ENCODE assay signal across 20 mouse cellular contexts in genomic region chr3:105655031-105655585, GRCm38 (mm10). TPM values are rescaled to one million over a fixed set of nuclear protein-coding genes. Genes with fewer than 3 reads are reported as not detected.
DNase-seq lines count a peak whose midpoint lies in the region; ATAC-seq and TF ChIP-seq lines count a peak whose summit lies in the region.
"Had no signal": no experiment of that assay in that cellular context is flagged by ENCODE, and none has a peak within 500 bp of the region (broad histone marks: within the 10 kb centered on the region; RNA-seq: fewer than 3 reads in every experiment).

No protein-coding gene starts in this region.

- H3K4me2 ChIP-seq in heart, embryonic 12.5 days: no peak overlapping the region
- no peak overlapping the region for H3K4me2 ChIP-seq in stomach, postnatal 0 days (replicated peaks; ENCODE audit: low read depth)
- no peak overlapping the region for H3K4me2 ChIP-seq in forebrain, embryonic 15.5 days (replicated peaks)
- H3K4me2 ChIP-seq: embryonic facial prominence, embryonic 15.5 days; hindbrain, embryonic 15.5 days had no signal

- no peaks in the 10 kb centered on the region for H3K27me3 ChIP-seq in heart, adult 2 months (ENCODE audit: control insufficient read depth, insufficient read depth, low read length)
- no peaks in the 10 kb centered on the region for H3K27me3 ChIP-seq in heart, embryonic 12.5 days (replicated peaks)
- H3K27me3 ChIP-seq in heart, embryonic 10.5 days (ENCODE audit: insufficient read depth, poor library complexity, severe bottlenecking): 0 out of 2 replicates have a peak, but pooled peaks cover 2% of the 10 kb centered on the region
- no peaks in the 10 kb centered on the region for H3K27me3 ChIP-seq in stomach, postnatal 0 days (ENCODE audit: control insufficient read depth, insufficient read depth, low read length)
- no peaks in the 10 kb centered on the region for H3K27me3 ChIP-seq in forebrain, embryonic 15.5 days
- H3K27me3 ChIP-seq: embryonic facial prominence, embryonic 15.5 days; hindbrain, embryonic 15.5 days had no signal

- no peak overlapping the region for H3K27ac ChIP-seq in heart, adult 2 months
- no peak overlapping the region for H3K27ac ChIP-seq in heart, embryonic 12.5 days (ENCODE audit: poor library complexity, severe bottlenecking)
- no peak overlapping the region for H3K27ac ChIP-seq in heart, embryonic 10.5 days
- H3K27ac ChIP-seq in stomach, postnatal 0 days (replicated peaks): no peak overlapping the region
- no peak overlapping the region for H3K27ac ChIP-seq in forebrain, embryonic 15.5 days (replicated peaks)
- H3K27ac ChIP-seq: embryonic facial prominence, embryonic 15.5 days; forebrain, embryonic 10.5 days; hindbrain, embryonic 15.5 days had no signal

- H3K36me3 ChIP-seq in heart, adult 2 months (ENCODE audit: control insufficient read depth, insufficient read depth, low read length): no peaks in the 10 kb centered on the region
- H3K36me3 ChIP-seq in heart, embryonic 12.5 days: no peaks in the 10 kb centered on the region
- no peaks in the 10 kb centered on the region for H3K36me3 ChIP-seq in heart, embryonic 10.5 days
- no peaks in the 10 kb centered on the region for H3K36me3 ChIP-seq in stomach, postnatal 0 days (ENCODE audit: control insufficient read depth, insufficient read depth, low read length)
- H3K36me3 ChIP-seq in forebrain, embryonic 15.5 days: no peaks in the 10 kb centered on the region
- H3K36me3 ChIP-seq: embryonic facial prominence, embryonic 15.5 days; forebrain, embryonic 10.5 days; hindbrain, embryonic 15.5 days had no signal

- no peak for TF ChIP-seq EP300 in heart, adult 2 months (IDR thresholded peaks at IDR 0.05; ENCODE audit: insufficient read depth, low read depth, low read length)
- no peak for TF ChIP-seq EP300 in stomach, postnatal 0 days (optimal IDR thresholded peaks at IDR 0.05)

- H3K4me3 ChIP-seq in heart, adult 2 months: no peak overlapping the region
- no peak overlapping the region for H3K4me3 ChIP-seq in heart, embryonic 12.5 days
- H3K4me3 ChIP-seq in heart, embryonic 10.5 days: no peak overlapping the region
- no peak overlapping the region for H3K4me3 ChIP-seq in stomach, postnatal 0 days (ENCODE audit: low read depth, low read length)
- H3K4me3 ChIP-seq in forebrain, embryonic 15.5 days: no peak overlapping the region
- H3K4me3 ChIP-seq: embryonic facial prominence, embryonic 15.5 days; erythroblast, embryonic 14.5 days; forebrain, embryonic 10.5 days; hindbrain, embryonic 15.5 days had no signal

- TF ChIP-seq CTCF in heart, adult 2 months (IDR thresholded peaks at IDR 0.05): no peak
- no peak for TF ChIP-seq CTCF in stomach, postnatal 0 days (IDR thresholded peaks at IDR 0.05; ENCODE audit: low read depth)

- TF ChIP-seq POLR2A in heart, adult 2 months (IDR thresholded peaks at IDR 0.05; ENCODE audit: insufficient read depth, low read depth, low read length): no peak

- no peak for ATAC-seq in heart, embryonic 12.5 days (ENCODE audit: insufficient number of reproducible peaks, low FRiP score)
- ATAC-seq in stomach, postnatal 0 days (ENCODE audit: low FRiP score, low TSS enrichment): no peak
- no peak for ATAC-seq in forebrain, embryonic 15.5 days (replicated peaks)
- ATAC-seq: forebrain, embryonic 14.5 days; intestine, postnatal 0 days; Patski had no signal

- peaks cover 7% of the 10 kb centered on the region for H3K9me3 ChIP-seq in heart, embryonic 12.5 days (replicated peaks)
- H3K9me3 ChIP-seq in heart, embryonic 10.5 days: no peaks in the 10 kb centered on the region
- no peaks in the 10 kb centered on the region for H3K9me3 ChIP-seq in stomach, postnatal 0 days (ENCODE audit: control insufficient read depth, low read length)
- H3K9me3 ChIP-seq in forebrain, embryonic 15.5 days: no peaks in the 10 kb centered on the region
- H3K9me3 ChIP-seq: embryonic facial prominence, embryonic 15.5 days; forebrain, embryonic 10.5 days; hindbrain, embryonic 15.5 days had no signal

- no peaks in the 10 kb centered on the region for H3K4me1 ChIP-seq in heart, adult 2 months (ENCODE audit: control insufficient read depth, insufficient read depth, low read length)
- no peaks in the 10 kb centered on the region for H3K4me1 ChIP-seq in heart, embryonic 12.5 days (replicated peaks)
- H3K4me1 ChIP-seq in heart, embryonic 10.5 days: no peaks in the 10 kb centered on the region
- H3K4me1 ChIP-seq in stomach, postnatal 0 days (replicated peaks; ENCODE audit: control insufficient read depth, insufficient read depth): no peaks in the 10 kb centered on the region
- H3K4me1 ChIP-seq in forebrain, embryonic 15.5 days: no peaks in the 10 kb centered on the region
- H3K4me1 ChIP-seq: embryonic facial prominence, embryonic 15.5 days; forebrain, embryonic 10.5 days; hindbrain, embryonic 15.5 days had no signal

- no peaks in the 10 kb centered on the region for H3K79me2 ChIP-seq in heart, adult 2 months (replicated peaks; ENCODE audit: control insufficient read depth, insufficient read depth, low read length)

- no peak overlapping the region for H3K9ac ChIP-seq in heart, adult 2 months (ENCODE audit: low read depth, low read length)
- H3K9ac ChIP-seq in heart, embryonic 12.5 days: no peak overlapping the region
- H3K9ac ChIP-seq in stomach, postnatal 0 days (ENCODE audit: low read length): no peak overlapping the region
- no peak overlapping the region for H3K9ac ChIP-seq in forebrain, embryonic 15.5 days (replicated peaks)
- H3K9ac ChIP-seq: embryonic facial prominence, embryonic 15.5 days; hindbrain, embryonic 15.5 days had no signal

- intact Hi-C loops in heart, adult 2 months (cut with DNase I): no loop called here
- intact Hi-C loops in gastrocnemius, postnatal 14 days (cut with DNase I; ENCODE audit: low total_unique reads): no loop called here

- 55% methylated on average over 11 of the region's 11 CpGs for WGBS in heart, adult 2 months
- 81% methylated on average over 11 of the region's 11 CpGs for WGBS in heart, embryonic 12.5 days
- WGBS in heart, embryonic 10.5 days: 88% methylated on average over 11 of the region's 11 CpGs
- WGBS in stomach, postnatal 0 days: 87% methylated on average over 11 of the region's 11 CpGs
- WGBS in forebrain, embryonic 15.5 days: 93% methylated on average over 11 of the region's 11 CpGs

- DNase-seq in heart, adult 2 months: peak; percentile 24
- peak; percentile 53 for DNase-seq in gastrocnemius, postnatal 14 days
- peak; percentile 47 for DNase-seq in heart, embryonic 10.5 days (ENCODE audit: low spot score)
- DNase-seq in heart, postnatal 4 days: peak; percentile 22
- no peak for DNase-seq in stomach, postnatal 0 days (ENCODE audit: low spot score)
- DNase-seq: adrenal gland, adult 2 months; adrenal gland, postnatal 25 days; cerebellum, adult 8-10 months; cerebellum, postnatal 14 days; embryo, embryonic 11 days; kidney, adult 8-10 months had no signal

RNA-seq across cellular contexts. Expression of gene Ddx20, which starts 32.3 kb away (rescaled TPM):
- 10 to 100 TPM in 1 of 2 experiments, 1 to 10 TPM in 1; 9.2 to 12.3 TPM for total RNA-seq in heart, adult 2 months (2021)
- 4.1 and 6.5 TPM in 2 replicates for polyA plus RNA-seq in heart, adult 2 months (2012; rRNA removed)
- 23.0 and 23.8 TPM in 2 replicates for polyA plus RNA-seq in heart, embryonic 12.5 days (2016; fragmentation: Nextera tagmentation; extraction: Ambion mirVana)
- 1 to 10 TPM; 6.7 to 7.6 TPM for total RNA-seq in gastrocnemius, postnatal 14 days (2021)
- polyA plus RNA-seq in heart, embryonic 10.5 days (2016; fragmentation: Nextera tagmentation; extraction: Ambion mirVana): 30.5 and 37.2 TPM in 2 replicates
- 10 to 100 TPM; 15.6 to 16.9 TPM for total RNA-seq in heart, postnatal 4 days (2021)
- polyA plus RNA-seq in stomach, postnatal 0 days (2015; fragmentation: Nextera tagmentation; extraction: Ambion mirVana): 14.7 and 16.0 TPM in 2 replicates
- 31.6 and 33.6 TPM in 2 replicates for polyA plus RNA-seq in forebrain, embryonic 15.5 days (2015; fragmentation: Nextera tagmentation; extraction: Ambion mirVana)

RNA-seq across cellular contexts. Expression of gene Inka2, which starts 49.3 kb away (rescaled TPM):
- 10 to 100 TPM; 16.1 to 16.2 TPM for total RNA-seq in heart, adult 2 months (2021)
- polyA plus RNA-seq in heart, adult 2 months (2012; rRNA removed): 11.5 and 22.4 TPM in 2 replicates
- 2.2 and 3.2 TPM in 2 replicates for polyA plus RNA-seq in heart, embryonic 12.5 days (2016; fragmentation: Nextera tagmentation; extraction: Ambion mirVana)
- total RNA-seq in gastrocnemius, postnatal 14 days (2021): 1 to 10 TPM; 5.7 to 8.8 TPM
- 1.5 and 2.4 TPM in 2 replicates for polyA plus RNA-seq in heart, embryonic 10.5 days (2016; fragmentation: Nextera tagmentation; extraction: Ambion mirVana)
- 10 to 100 TPM; 34.0 to 39.1 TPM for total RNA-seq in heart, postnatal 4 days (2021)
- polyA plus RNA-seq in stomach, postnatal 0 days (2015; fragmentation: Nextera tagmentation; extraction: Ambion mirVana): 2.8 and 2.9 TPM in 2 replicates
- 3.1 and 3.3 TPM in 2 replicates for polyA plus RNA-seq in forebrain, embryonic 15.5 days (2015; fragmentation: Nextera tagmentation; extraction: Ambion mirVana)
